Mouse (Mus musculus) forebrain, embryonic 15.5 days (tissue): ENCODE results near the gene Ifnar1. TPM values are rescaled to one million over a fixed set of nuclear protein-coding genes. Genes with fewer than 3 reads are reported as not detected.
"Not testable (repeated sequence)": the region's sequence is repeated elsewhere in the genome, so short reads cannot be mapped to it uniquely, and the experiment has no call there.

Source experiments
- ATAC-seq: fragments of 200-750 bp; cut with Nextera tagmentation; replicated peaks from 2 replicates; pipeline ENCODE4 v1.8.0; 2017; ENCODE audit warnings: mild to moderate bottlenecking, moderate TSS enrichment, moderate library complexity
- H3K27ac ChIP-seq: fragments of 300-500 bp; sonication (generic); replicated peaks from 2 replicates; pipeline ENCODE4 v1.5.1; 2015; ENCODE audit warnings: mild to moderate bottlenecking, inconsistent platforms
- H3K27me3 ChIP-seq: fragments of 300-500 bp; sonication (generic); 2 replicates; pipeline ENCODE4 v1.6.1; 2015; ENCODE audit warnings: inconsistent platforms
- H3K36me3 ChIP-seq: fragments of 300-500 bp; sonication (generic); 2 replicates; pipeline ENCODE4 v1.6.1; 2015; ENCODE audit warnings: mild to moderate bottlenecking, inconsistent platforms
- H3K4me1 ChIP-seq: fragments of 300-500 bp; sonication (generic); 2 replicates; pipeline ENCODE4 v1.6.1; 2015; ENCODE audit warnings: inconsistent platforms
- H3K4me2 ChIP-seq: fragments of 300-500 bp; sonication (generic); replicated peaks from 2 replicates; pipeline ENCODE4 v1.6.1; 2015; ENCODE audit warnings: mild to moderate bottlenecking, inconsistent platforms
- H3K4me3 ChIP-seq: fragments of 300-500 bp; sonication (generic); 2 replicates; pipeline ENCODE4 v1.5.1; 2015; ENCODE audit warnings: mild to moderate bottlenecking, inconsistent platforms
- H3K9ac ChIP-seq: fragments of 300-500 bp; sonication (generic); replicated peaks from 2 replicates; pipeline ENCODE4 v1.6.1; 2015; ENCODE audit warnings: mild to moderate bottlenecking, inconsistent platforms
- H3K9me3 ChIP-seq: fragments of 300-500 bp; sonication (generic); 2 replicates; pipeline ENCODE4 v1.6.1; 2016; ENCODE audit warnings: inconsistent platforms
- WGBS: fragments of 180-500 bp; shearing (Covaris S2); methylation state at CpG from one replicate; pipeline ENCODE4 v1.1.7; 2015; ENCODE audit warnings: mixed read lengths; 5-methylcytosine and 5-hydroxymethylcytosine counted together
- polyA plus RNA-seq: library from polyadenylated mRNA; unstranded; fragments of >200 nt; fragmentation: Nextera tagmentation; extraction: Ambion mirVana; gene quantifications from 2 replicates; pipeline ENCODE4 v1.2.1, GENCODE M21; 2015

Ifnar1 gene
- polyA plus RNA-seq, 1 experiment from 2014 or later = 54.8 TPM

DNA sequence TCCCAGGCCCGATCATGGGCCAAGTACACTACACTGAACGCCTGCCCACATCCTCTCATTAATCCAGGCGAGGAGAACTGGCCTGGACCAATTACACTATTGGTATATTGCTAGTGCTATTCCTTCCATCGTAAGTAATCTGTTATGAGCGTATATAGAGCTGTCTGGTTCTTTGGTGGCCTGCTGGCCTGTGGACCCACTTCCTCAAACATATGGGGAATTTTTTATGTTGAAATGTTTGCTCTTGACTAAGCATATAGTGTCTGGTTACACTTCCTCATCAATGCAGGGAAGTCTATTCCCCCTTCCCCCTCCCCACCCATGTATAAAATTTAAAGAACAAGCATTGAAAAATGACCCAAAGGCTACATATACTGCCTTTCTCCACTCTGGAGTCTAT, 37.0 kb downstream of the Ifnar1 start:
- 86% methylated on average over 5 of the region's 5 CpGs for WGBS
- no peaks in the 10 kb centered on the region for H3K27me3 ChIP-seq
- H3K36me3 ChIP-seq = no peaks in the 10 kb centered on the region
- H3K27ac ChIP-seq = no peak overlapping the region
- H3K9ac ChIP-seq = no peak overlapping the region
- no peak for ATAC-seq
- H3K4me1 ChIP-seq = no peaks in the 10 kb centered on the region
- no peak overlapping the region for H3K4me3 ChIP-seq
- no peak overlapping the region for H3K4me2 ChIP-seq
- H3K9me3 ChIP-seq = no peaks in the 10 kb centered on the region

- ATAC-seq = no peak
- Histone ChIP-seq H3K27me3 (no peaks in the 10 kb centered on the region), H3K36me3 (no peaks in the 10 kb centered on the region), H3K9me3 (no peaks in the 10 kb centered on the region), H3K4me2 (no peak overlapping the region), H3K4me3 (no peak overlapping the region), H3K27ac (no peak overlapping the region), H3K4me1 (no peaks in the 10 kb centered on the region), H3K9ac (no peak overlapping the region)
- 77% methylated on average over 18 of the region's 18 CpGs for WGBS
These were observed 37.7 kb downstream of the Ifnar1 start for GRCm38 (mm10) chr16:91522479-91523309.

GRCm38 (mm10) chr16:91524206-91524605, 39.2 kb downstream of the Ifnar1 start:
- H3K27me3 ChIP-seq = no peaks in the 10 kb centered on the region
- 88% methylated on average over 5 of the region's 5 CpGs for WGBS
- peaks cover 6% of the 10 kb centered on the region; the same call in 1 of the 2 replicates for H3K4me1 ChIP-seq
- H3K9me3 ChIP-seq = no peaks in the 10 kb centered on the region
- no peaks in the 10 kb centered on the region for H3K36me3 ChIP-seq
- H3K27ac ChIP-seq = no peak overlapping the region
- H3K4me3 ChIP-seq = no peak overlapping the region
- ATAC-seq = no peak
- H3K4me2 ChIP-seq = no peak overlapping the region
- no peak overlapping the region for H3K9ac ChIP-seq

- H3K4me3 ChIP-seq = no peak overlapping the region
- no peak for ATAC-seq
- H3K4me1 ChIP-seq = peaks cover 6% of the 10 kb centered on the region; the same call in 1 of the 2 replicates
- 92% methylated on average over 6 of the region's 6 CpGs for WGBS
- no peak overlapping the region for H3K27ac ChIP-seq
- H3K36me3 ChIP-seq = no peaks in the 10 kb centered on the region
- H3K4me2 ChIP-seq = no peak overlapping the region
- H3K9ac ChIP-seq = no peak overlapping the region
- H3K9me3 ChIP-seq = no peaks in the 10 kb centered on the region
- H3K27me3 ChIP-seq = no peaks in the 10 kb centered on the region
These were observed 41.2 kb downstream of the Ifnar1 start for GRCm38 (mm10) chr16:91526274-91526673.

DNA sequence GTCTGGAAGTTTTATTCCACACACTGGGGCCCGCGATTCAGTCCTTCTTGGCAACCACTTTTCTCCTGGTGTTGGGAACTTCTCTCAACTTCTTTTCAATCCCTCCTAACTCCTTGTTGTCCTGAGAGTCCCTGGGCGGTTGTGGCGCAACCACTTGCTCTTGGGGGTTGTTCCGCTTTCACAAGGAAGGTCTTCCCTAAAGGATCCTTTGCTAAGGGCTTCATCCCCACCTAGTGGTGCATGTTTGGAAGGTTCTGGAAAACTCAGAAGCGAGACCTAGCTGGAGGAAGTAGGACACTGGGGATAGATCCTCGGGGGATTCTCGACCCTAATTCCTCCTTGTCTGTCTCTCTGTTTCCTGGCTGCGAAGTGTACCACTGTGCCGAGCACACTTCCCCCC, 42.0 kb downstream of the Ifnar1 start:
- no peaks in the 10 kb centered on the region for H3K36me3 ChIP-seq
- H3K27ac ChIP-seq = no peak overlapping the region
- 84% methylated on average over 10 of the region's 10 CpGs for WGBS
- H3K9ac ChIP-seq = no peak overlapping the region
- no peaks in the 10 kb centered on the region for H3K9me3 ChIP-seq
- no peak overlapping the region for H3K4me2 ChIP-seq
- no peak overlapping the region for H3K4me3 ChIP-seq
- H3K4me1 ChIP-seq = peaks cover 9% of the 10 kb centered on the region
- H3K27me3 ChIP-seq = no peaks in the 10 kb centered on the region
- ATAC-seq = no peak

- Histone ChIP-seq H3K9ac (no peak overlapping the region), H3K4me3 (no peak overlapping the region), H3K4me2 (no peak overlapping the region), H3K9me3 (no peaks in the 10 kb centered on the region), H3K27me3 (no peaks in the 10 kb centered on the region), H3K4me1 (peaks cover 14% of the 10 kb centered on the region), H3K36me3 (no peaks in the 10 kb centered on the region), H3K27ac (no peak overlapping the region)
- WGBS = 74% methylated on average over 5 of the region's 5 CpGs
- no peak for ATAC-seq
These were observed 42.5 kb downstream of the Ifnar1 start for GRCm38 (mm10) chr16:91527500-91527899.

GRCm38 (mm10) chr16:91528578-91528977, 43.5 kb downstream of the Ifnar1 start:
- Histone ChIP-seq H3K9me3 (no peaks in the 10 kb centered on the region), H3K4me1 (peaks cover 14% of the 10 kb centered on the region), H3K27me3 (no peaks in the 10 kb centered on the region), H3K36me3 (no peaks in the 10 kb centered on the region), H3K4me3 (no peak overlapping the region), H3K4me2 (no peak overlapping the region), H3K9ac (no peak overlapping the region), H3K27ac (no peak overlapping the region)
- 74% methylated on average over 9 of the region's 9 CpGs for WGBS
- ATAC-seq = no peak

- peaks cover 14% of the 10 kb centered on the region for H3K4me1 ChIP-seq
- H3K9ac ChIP-seq, H3K4me2 ChIP-seq, ATAC-seq, H3K4me3 ChIP-seq, H3K27me3 ChIP-seq, H3K9me3 ChIP-seq, H3K36me3 ChIP-seq: not testable (repeated sequence)
- WGBS = 76% methylated on average over 4 of the region's 4 CpGs
- 0 out of 2 replicates have a peak overlapping the region, but pooled peaks have one; percentile 54 for H3K27ac ChIP-seq
These were observed 45.8 kb downstream of the Ifnar1 start for GRCm38 (mm10) chr16:91530830-91531229.

GRCm38 (mm10) chr16:91531856-91532255, 46.8 kb downstream of the Ifnar1 start:
- WGBS = 61% methylated on average over 6 of the region's 6 CpGs
- Histone ChIP-seq H3K4me3 (no peak overlapping the region), H3K27me3 (no peaks in the 10 kb centered on the region), H3K36me3 (no peaks in the 10 kb centered on the region), H3K4me2 (no peak overlapping the region), H3K27ac (peak overlapping the region; percentile 54), H3K4me1 (peaks cover 14% of the 10 kb centered on the region), H3K9ac (no peak overlapping the region), H3K9me3 (no peaks in the 10 kb centered on the region)
- no peak for ATAC-seq

GRCm38 (mm10) chr16:91532429-91532828, 47.4 kb downstream of the Ifnar1 start:
- no peak overlapping the region for H3K9ac ChIP-seq
- peaks cover 14% of the 10 kb centered on the region for H3K4me1 ChIP-seq
- no peaks in the 10 kb centered on the region for H3K36me3 ChIP-seq
- peak overlapping the region; percentile 54 for H3K27ac ChIP-seq
- H3K27me3 ChIP-seq = no peaks in the 10 kb centered on the region
- 62% methylated on average over 2 of the region's 2 CpGs for WGBS
- H3K4me2 ChIP-seq = no peak overlapping the region
- H3K9me3 ChIP-seq = no peaks in the 10 kb centered on the region
- H3K4me3 ChIP-seq = no peak overlapping the region
- ATAC-seq = no peak

- H3K4me3 ChIP-seq = no peak overlapping the region
- no peaks in the 10 kb centered on the region for H3K36me3 ChIP-seq
- 76% methylated on average over 23 of the region's 23 CpGs for WGBS
- ATAC-seq = no peak
- H3K27me3 ChIP-seq = no peaks in the 10 kb centered on the region
- H3K9me3 ChIP-seq = no peaks in the 10 kb centered on the region
- H3K27ac ChIP-seq = no peak overlapping the region
- peaks cover 14% of the 10 kb centered on the region for H3K4me1 ChIP-seq
- no peak overlapping the region for H3K9ac ChIP-seq
- H3K4me2 ChIP-seq = no peak overlapping the region
These were observed 48.3 kb downstream of the Ifnar1 start for GRCm38 (mm10) chr16:91533097-91534001.

DNA sequence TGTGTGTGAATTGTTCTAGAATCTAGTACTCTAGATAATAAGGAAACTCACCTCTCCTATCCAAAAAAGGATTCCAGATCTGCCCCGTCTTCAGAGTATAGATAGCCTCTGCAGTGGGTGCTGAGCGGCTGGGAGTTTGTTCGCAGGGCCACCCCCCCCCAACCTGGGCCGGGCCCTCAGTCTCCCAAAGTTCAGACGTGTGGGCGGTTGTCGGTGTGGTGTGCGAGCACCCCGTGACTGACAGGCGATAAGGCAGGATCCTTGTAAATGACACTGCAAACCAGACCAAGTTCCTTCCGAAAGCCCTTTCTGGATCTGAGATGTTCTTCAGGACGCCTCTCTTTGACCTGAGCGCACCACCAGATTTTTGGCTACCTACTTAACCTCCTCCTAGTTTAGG, 49.4 kb downstream of the Ifnar1 start:
- H3K36me3 ChIP-seq = no peaks in the 10 kb centered on the region
- H3K4me1 ChIP-seq = peaks cover 9% of the 10 kb centered on the region; the same call in 1 of the 2 replicates
- no peaks in the 10 kb centered on the region for H3K9me3 ChIP-seq
- no peak overlapping the region for H3K4me3 ChIP-seq
- WGBS = 56% methylated on average over 13 of the region's 13 CpGs
- H3K4me2 ChIP-seq = no peak overlapping the region
- no peak overlapping the region for H3K9ac ChIP-seq
- H3K27ac ChIP-seq = no peak overlapping the region
- ATAC-seq = no peak
- no peaks in the 10 kb centered on the region for H3K27me3 ChIP-seq
